Mouse (Mus musculus) heart, postnatal 36 days (tissue): ENCODE results near the gene Syn2. TPM values are rescaled to one million over a fixed set of nuclear protein-coding genes. Genes with fewer than 3 reads are reported as not detected.
"Not testable (repeated sequence)": the region's sequence is repeated elsewhere in the genome, so short reads cannot be mapped to it uniquely, and the experiment has no call there.

Experiments used
- DNase-seq, 2 experiments: peaks; one replicate each; pipeline ENCODE4 v3.0.0; 2021 to 2022
- intact Hi-C: fragments of 180-260 bp; cut with DNase I; formaldehyde crosslinking; loops from one replicate; pipeline ENCODE4 v1.15.1; 2025
- total RNA-seq, 2 experiments: library from RNA; stranded (reverse); gene quantifications; 2 replicates each; pipeline ENCODE4 v1.2.3; 2021

Syn2 gene
- total RNA-seq, 2 experiments from 2014 or later, result 3.4 to 5.7 TPM

- intact Hi-C loops, DNase-seq: not testable (repeated sequence)
These were observed 105.7 kb downstream of the Syn2 start for GRCm38 (mm10) chr6:115240431-115240830.

GRCm38 (mm10) chr6:115241131-115241699 is 106.5 kb downstream of the Syn2 start:
- intact Hi-C loops, result no loop called here
- no peak for DNase-seq

GRCm38 (mm10) chr6:115241939-115242338 is 107.2 kb downstream of the Syn2 start:
- intact Hi-C loops, result no loop called here
- DNase-seq, result no peak

- DNase-seq, result no peak
- intact Hi-C loops, result no loop called here
These were observed 109.5 kb downstream of the Syn2 start for GRCm38 (mm10) chr6:115244222-115244621.

GRCm38 (mm10) chr6:115245500-115246058 is 110.9 kb downstream of the Syn2 start:
- no peak for DNase-seq
- intact Hi-C loops, result no loop called here

DNA sequence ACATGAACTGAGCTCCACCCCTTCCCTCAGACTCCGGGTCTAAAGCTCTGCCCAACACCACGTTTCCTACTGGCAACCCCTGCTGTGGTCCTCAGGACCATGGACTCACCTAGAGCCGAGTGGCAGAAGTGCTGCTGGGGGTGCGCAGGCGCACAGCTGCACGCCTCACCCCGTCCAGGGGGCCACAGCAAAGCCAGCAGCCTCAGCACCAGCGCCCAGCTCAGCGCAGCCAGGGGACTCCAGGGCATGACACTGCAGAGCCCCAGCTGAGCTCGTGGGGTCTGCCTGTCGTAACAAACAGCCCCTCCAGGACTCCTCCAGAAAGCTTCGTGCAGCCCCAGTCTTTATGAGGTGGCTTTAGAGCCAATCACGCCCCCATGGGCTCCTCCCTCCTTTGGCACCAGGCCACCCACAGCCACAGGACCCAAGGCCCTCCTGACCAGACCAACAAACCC is 116.9 kb downstream of the Syn2 start:
- DNase-seq, result peak; percentile 67 to 74
- intact Hi-C loops, result no loop called here

GRCm38 (mm10) chr6:115252099-115252873 is 117.6 kb downstream of the Syn2 start, which contains the start of gene Timp4:
Gene Timp4 (minus strand): TSS chr6:115252205.
- no peak for DNase-seq
- intact Hi-C loops, result no loop called here

GRCm38 (mm10) chr6:115255171-115255570 is 120.5 kb downstream of the Syn2 start:
- intact Hi-C loops, result no loop called here
- no peak for DNase-seq

GRCm38 (mm10) chr6:115260507-115260906 is 125.8 kb downstream of the Syn2 start:
- intact Hi-C loops, result no loop called here

DNA sequence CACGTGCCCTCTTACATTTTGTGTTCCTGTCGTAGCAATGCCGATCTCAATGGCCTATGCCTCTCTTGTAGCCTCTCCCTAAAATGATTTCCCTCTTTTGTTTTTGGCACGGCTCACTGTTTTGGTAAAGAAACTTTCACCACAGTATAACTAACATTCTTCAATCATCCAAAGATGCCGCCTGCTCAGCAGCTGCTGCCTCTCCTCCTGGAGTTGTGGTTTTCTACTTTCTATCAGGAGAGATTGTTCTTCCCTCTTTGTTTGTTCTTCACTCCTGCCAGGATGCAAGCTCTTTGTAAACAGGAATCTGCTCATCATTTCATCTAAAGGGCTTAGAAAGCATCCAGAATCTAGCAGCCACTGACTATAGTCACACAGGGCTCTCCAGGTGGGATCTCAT is 132.1 kb downstream of the Syn2 start:
- DNase-seq, result no peak
- intact Hi-C loops, result loop anchor here (5.0 kb wide), 1 partner anchor 219 kb away; no protein-coding TSS in a partner anchor

More at GRCm38 (mm10) chr6:115260507-115260906, 125.8 kb downstream of the Syn2 start:
- no peak for DNase-seq

GRCm38 (mm10) chr6:115267916-115268315 is 133.2 kb downstream of the Syn2 start:
- intact Hi-C loops, result loop anchor here (1.0 to 5.0 kb wide), 5 partner anchors 41 to 339 kb away; partner anchors contain the start of gene Gm17482
- peak; percentile 79 to 82 for DNase-seq

DNA sequence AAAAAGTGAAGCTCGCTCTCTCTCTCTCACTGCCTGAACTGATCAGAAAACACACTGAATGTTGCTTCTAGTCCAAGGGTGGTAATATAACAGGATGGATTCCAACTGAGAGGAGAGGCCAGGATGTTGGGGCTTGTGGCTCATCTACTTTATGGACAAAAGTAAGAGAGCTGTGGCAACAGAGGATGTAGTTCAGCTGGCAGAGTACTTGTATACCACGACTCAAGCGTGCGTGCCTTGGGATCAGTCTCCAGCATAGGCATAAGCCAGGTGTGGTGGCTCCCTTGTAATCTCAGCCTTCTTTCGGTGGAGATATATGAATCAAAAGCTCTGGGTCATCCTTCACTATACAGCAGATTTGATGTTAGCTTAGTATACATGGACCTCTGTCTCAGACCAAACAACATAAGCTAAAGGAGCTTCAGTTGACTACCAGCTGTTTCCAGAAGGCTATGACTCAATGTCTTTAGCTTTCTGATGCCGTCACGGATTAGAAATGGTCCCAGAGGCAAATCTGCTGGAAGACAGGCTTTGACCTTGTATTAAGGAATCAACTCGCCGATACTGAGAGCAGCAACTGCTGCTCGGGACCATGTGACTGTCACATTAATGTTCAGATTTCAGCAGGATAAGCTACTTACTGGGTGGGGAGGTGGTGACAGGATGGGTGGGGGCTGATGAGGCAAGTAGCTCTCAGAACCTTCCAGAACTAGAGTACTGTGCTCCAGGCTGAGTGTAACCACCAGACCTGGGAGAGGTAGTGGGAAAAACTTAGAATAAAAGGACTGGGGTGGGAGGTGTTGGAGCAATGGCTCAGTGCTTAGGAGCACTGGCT is 134.1 kb downstream of the Syn2 start:
- DNase-seq, result peak in 1 of 2 experiments; percentile 30
- intact Hi-C loops, result loop anchor here (1.0 to 5.0 kb wide), 5 partner anchors 41 to 340 kb away; partner anchors contain the start of gene Gm17482

DNA sequence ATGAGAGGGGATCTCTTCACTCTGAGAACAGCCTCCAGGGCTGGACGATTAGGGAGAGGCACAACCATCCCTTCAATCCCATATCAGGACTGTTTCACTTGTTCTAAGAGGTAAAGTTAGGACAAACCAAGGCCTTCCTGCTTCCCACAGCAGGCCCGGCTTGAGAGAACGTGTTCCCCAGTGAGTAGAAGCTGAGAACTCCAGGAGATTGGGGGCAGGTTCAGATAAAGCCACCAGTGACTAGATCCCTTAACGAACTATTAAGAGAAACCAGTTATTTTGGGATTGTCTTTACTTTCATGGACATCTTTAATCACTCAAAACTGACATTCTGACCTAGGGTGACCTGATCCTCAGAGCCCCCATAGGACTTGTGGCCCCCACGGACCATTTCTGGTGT is 134.9 kb downstream of the Syn2 start:
- DNase-seq, result no peak
- intact Hi-C loops, result loop anchor here (2.0 to 5.0 kb wide), 2 partner anchors 222 to 341 kb away; no protein-coding TSS in a partner anchor

GRCm38 (mm10) chr6:115270085-115270484 is 135.4 kb downstream of the Syn2 start:
- intact Hi-C loops, result no loop called here
- DNase-seq, result peak; percentile 27 to 35

DNA sequence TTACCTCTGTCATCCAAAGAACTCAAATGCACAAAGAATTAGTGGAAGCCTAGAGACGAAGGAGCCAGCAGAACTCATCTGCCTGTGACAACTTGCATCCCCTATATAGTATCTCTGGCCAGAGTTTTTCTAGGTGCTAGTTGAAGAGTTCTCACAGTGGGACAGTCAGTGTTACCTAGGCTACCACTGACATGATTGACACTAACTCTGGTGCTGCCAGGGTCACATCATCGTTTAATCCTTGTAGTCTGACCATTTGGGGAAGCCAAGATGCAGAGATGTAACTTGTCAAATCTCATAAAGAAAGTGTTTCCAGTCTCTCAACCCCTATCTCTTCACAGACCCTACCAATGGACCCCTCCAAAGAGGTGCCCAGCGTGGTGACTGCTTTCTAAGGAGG is 136.6 kb downstream of the Syn2 start:
- DNase-seq, result no peak
- intact Hi-C loops, result no loop called here

GRCm38 (mm10) chr6:115271866-115272271 is 137.2 kb downstream of the Syn2 start:
- DNase-seq, result peak; percentile 64 to 67
- intact Hi-C loops, result loop anchor here (2.0 kb wide), 1 partner anchor 89 kb away; the partner anchor contains the start of gene Pparg

GRCm38 (mm10) chr6:115273346-115273745 is 138.6 kb downstream of the Syn2 start:
- peak; percentile 51 to 58 for DNase-seq
- intact Hi-C loops, result loop anchor here (2.0 kb wide), 1 partner anchor 87 kb away; the partner anchor contains the start of gene Pparg

DNA sequence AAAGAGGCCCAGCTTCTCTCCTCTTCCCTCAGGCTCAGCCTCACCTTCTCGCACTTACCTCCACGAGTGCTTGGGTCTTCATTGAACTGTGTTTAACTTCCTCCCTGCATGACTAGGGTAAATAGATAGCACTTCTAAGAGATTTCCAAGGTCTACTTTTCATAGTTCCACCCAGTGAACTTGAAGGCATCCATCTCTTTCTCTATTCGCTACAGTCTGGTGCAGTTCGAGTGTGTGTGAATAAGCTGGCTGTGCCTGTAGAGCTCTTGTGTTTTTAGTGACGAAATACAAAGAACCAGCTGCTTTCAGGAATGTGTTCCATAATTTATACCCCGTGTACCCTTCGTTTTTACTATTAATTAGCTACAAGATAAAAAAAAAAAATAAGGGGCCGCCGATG is 140.0 kb downstream of the Syn2 start:
- intact Hi-C loops, result loop anchor here (1.0 kb wide), 1 partner anchor 70 kb away; no protein-coding TSS in a partner anchor
- DNase-seq, result no peak

GRCm38 (mm10) chr6:115275116-115275815 is 140.6 kb downstream of the Syn2 start:
- intact Hi-C loops, result loop anchor here (1.0 kb wide), 1 partner anchor 69 kb away; no protein-coding TSS in a partner anchor
- no peak for DNase-seq
